Mouse (Mus musculus) retina, embryonic 14.5 days (tissue): ENCODE data around the gene Rps12.
"Not testable (repeated sequence)": the region's sequence is repeated elsewhere in the genome, so short reads cannot be mapped to it uniquely, and the experiment has no call there.

Source experiments
- DNase-seq: peaks from one replicate; pipeline ENCODE4 v3.0.0-alpha.2; 2015; ENCODE audit warnings: low spot score

Gene Rps12

GRCm38 (mm10) chr10:23785599-23785998, 1.5 kb downstream of the Rps12 start:
- DNase-seq: not testable (repeated sequence)

- no peak for DNase-seq
These were observed 3.0 kb downstream of the Rps12 start for GRCm38 (mm10) chr10:23784121-23784520.

- no peak for DNase-seq
These were observed 3.6 kb downstream of the Rps12 start for GRCm38 (mm10) chr10:23783493-23783884.

DNA sequence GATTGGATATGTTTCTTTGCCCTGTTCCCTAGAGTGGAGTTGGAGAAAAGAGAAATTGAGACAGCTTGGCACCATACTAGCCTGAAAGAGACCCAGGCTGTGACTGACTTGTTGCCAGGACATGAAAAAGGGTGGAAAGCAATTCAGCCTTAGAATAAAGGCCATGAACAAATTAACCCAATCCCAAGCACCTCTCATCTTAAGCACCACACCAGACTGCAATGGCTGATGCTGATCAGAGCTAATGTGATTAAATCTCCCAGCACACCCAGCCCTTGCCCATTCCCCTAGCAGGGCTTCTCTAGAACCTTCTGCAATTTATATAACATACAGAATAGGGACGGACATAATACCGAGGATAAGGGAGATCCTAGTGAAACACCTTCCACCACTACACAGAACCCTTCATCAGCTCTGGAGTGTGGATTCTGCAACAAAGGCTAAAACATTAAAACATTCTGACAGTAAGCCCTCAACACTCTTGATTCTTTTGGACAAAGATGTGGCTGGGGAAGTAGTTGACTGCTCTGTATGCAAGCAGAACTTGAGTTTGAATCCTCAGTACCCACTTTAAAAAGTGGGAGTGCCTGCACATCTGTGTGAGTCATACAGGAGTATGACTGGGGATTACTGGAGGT, 4.1 kb downstream of the Rps12 start:
- DNase-seq: no peak

DNA sequence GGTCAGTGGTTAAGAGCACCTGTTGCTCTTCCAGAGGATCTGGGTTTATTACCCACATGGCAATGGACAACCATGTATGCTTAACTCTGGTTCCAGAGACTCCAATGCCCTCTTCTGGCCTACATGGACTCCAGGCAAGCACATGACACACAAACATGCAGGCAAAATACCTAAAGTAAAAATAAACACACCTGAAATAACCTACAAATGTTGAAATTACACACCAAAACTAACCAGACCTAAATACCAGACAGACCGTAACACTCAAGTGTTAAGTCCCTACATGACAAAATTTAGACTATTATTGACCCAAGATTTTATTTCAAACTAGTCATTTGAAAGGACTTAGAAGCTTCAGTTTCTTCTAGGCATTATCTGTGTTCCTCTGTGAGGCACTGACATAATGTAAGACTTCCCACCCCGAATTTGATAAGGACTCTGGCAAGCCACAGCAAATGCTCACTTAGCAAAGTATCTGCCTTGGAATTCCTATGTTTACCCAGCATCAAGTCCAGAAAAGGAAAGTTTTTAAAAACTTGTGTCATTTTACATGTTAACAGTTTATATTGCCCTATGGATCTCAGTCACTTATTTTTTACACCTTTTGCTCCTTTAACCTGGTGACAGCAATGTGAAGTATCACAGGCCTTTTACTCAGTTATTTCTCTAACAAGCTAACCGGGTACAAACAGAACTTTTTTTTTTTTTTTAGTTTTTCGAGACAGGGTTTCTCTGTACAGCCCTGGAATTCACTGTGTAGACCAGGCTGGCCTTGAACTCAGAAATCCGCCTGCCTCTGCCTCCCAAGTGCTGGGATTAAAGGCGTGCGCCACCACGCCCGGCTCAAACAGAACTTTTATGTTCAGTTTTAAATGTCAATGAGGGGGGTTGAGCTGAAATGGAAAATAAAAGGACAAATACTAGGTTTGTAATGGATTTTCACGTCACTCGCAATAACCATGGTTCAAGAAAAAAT, 5.0 kb downstream of the Rps12 start:
- no peak for DNase-seq

GRCm38 (mm10) chr10:23780539-23781275, 6.4 kb downstream of the Rps12 start:
- DNase-seq: no peak

DNA sequence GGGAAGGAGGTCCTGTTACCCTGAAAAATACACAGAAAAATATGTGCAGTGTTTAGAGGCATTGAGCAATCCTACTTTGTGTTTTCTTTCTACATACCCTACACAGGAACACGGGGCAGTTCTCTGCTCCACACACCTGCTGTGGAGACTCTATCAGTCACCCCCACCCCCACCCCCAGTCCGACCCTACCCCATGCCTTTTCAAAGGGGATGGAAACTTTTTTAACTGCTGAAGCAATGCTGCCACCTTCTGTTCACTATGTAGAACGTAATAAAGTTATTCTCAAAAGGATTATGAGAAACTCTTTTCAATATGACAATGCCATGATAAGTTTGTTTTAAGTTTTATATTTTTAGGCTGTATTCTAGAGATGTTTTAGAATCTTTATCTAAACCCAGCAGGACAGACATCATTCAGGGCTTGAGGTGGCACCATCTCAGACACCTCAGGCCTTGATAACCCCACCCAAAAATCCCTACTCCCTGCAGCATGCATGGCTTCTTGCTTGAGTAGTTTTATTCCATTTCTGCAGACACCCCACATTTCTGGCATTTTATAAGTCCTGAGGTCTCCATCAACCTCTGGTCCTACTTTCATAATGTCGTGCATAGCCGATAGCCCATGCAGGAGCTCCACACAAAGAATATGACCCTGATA, 9.7 kb downstream of the Rps12 start:
- peak; percentile 78 for DNase-seq

- no peak for DNase-seq
These were observed 32.9 kb downstream of the Rps12 start for GRCm38 (mm10) chr10:23754166-23754565.
